Mouse (Mus musculus): ENCODE data around the gene Tnfaip3. TPM values are rescaled to one million over a fixed set of nuclear protein-coding genes. Genes with fewer than 3 reads are reported as not detected.

Tnfaip3 gene
- polyA plus RNA-seq, 1 experiment from 2014 or later, result 4.0 TPM

GRCm38 (mm10) chr10:18991057-18991456 is 24.4 kb downstream of the Tnfaip3 start:
- no peak overlapping the region for H3K4me3 ChIP-seq (ENCODE audit: low read length)
- no peaks in the 10 kb centered on the region for H3K4me1 ChIP-seq (ENCODE audit: control insufficient read depth, insufficient read depth, low read length)
- no peak overlapping the region for H3K27ac ChIP-seq (ENCODE audit: low read length)
- no peaks in the 10 kb centered on the region for H3K27me3 ChIP-seq (ENCODE audit: control insufficient read depth, insufficient read depth, low read length)
- no peaks in the 10 kb centered on the region for H3K9me3 ChIP-seq (replicated peaks; ENCODE audit: control insufficient read depth, low read length)
- H3K4me2 ChIP-seq (ENCODE audit: low read depth, low read length), result no peak overlapping the region
- H3K9ac ChIP-seq (ENCODE audit: low read length), result no peak overlapping the region
- WGBS, result 84% methylated on average over 4 of the region's 4 CpGs
- ATAC-seq (replicated peaks; ENCODE audit: extremely low read depth, insufficient read depth, low FRiP score), result no peak
- no peaks in the 10 kb centered on the region for H3K36me3 ChIP-seq (ENCODE audit: control insufficient read depth, insufficient read depth)

DNA sequence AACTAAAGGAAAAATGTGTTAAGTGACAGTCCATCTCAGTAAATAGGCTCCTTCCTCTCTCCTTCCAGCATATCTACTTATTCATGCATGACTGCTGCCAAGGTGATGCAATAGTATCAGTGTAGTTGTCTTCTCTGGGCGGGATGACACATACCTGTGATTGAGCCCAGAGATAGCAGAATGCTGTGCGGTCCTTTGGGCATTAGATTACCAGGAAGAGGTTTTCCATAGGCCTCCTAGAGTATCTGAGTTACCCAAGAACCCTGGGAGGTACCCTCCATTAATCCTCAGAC is 27.6 kb downstream of the Tnfaip3 start:
- Histone ChIP-seq H3K9ac (ENCODE audit: low read length) (no peak overlapping the region), H3K4me1 (ENCODE audit: control insufficient read depth, insufficient read depth, low read length) (no peaks in the 10 kb centered on the region), H3K27ac (ENCODE audit: low read length) (no peak overlapping the region), H3K4me3 (ENCODE audit: low read length) (no peak overlapping the region), H3K9me3 (replicated peaks; ENCODE audit: control insufficient read depth, low read length) (no peaks in the 10 kb centered on the region), H3K27me3 (ENCODE audit: control insufficient read depth, insufficient read depth, low read length) (no peaks in the 10 kb centered on the region), H3K4me2 (ENCODE audit: low read depth, low read length) (no peak overlapping the region), H3K36me3 (ENCODE audit: control insufficient read depth, insufficient read depth) (no peaks in the 10 kb centered on the region)
- 56% methylated on average over 2 of the region's 2 CpGs for WGBS
- ATAC-seq (replicated peaks; ENCODE audit: extremely low read depth, insufficient read depth, low FRiP score), result no peak

GRCm38 (mm10) chr10:18987046-18987906 is 28.2 kb downstream of the Tnfaip3 start:
- 30% methylated on average over 2 of the region's 2 CpGs for WGBS
- H3K9me3 ChIP-seq (replicated peaks; ENCODE audit: control insufficient read depth, low read length), result no peaks in the 10 kb centered on the region
- H3K4me1 ChIP-seq (ENCODE audit: control insufficient read depth, insufficient read depth, low read length), result no peaks in the 10 kb centered on the region
- no peak for ATAC-seq (replicated peaks; ENCODE audit: extremely low read depth, insufficient read depth, low FRiP score)
- H3K36me3 ChIP-seq (ENCODE audit: control insufficient read depth, insufficient read depth), result no peaks in the 10 kb centered on the region
- H3K9ac ChIP-seq (ENCODE audit: low read length), result no peak overlapping the region
- no peaks in the 10 kb centered on the region for H3K27me3 ChIP-seq (ENCODE audit: control insufficient read depth, insufficient read depth, low read length)
- H3K4me3 ChIP-seq (ENCODE audit: low read length), result no peak overlapping the region
- H3K4me2 ChIP-seq (ENCODE audit: low read depth, low read length), result no peak overlapping the region
- no peak overlapping the region for H3K27ac ChIP-seq (ENCODE audit: low read length)

- Histone ChIP-seq H3K9ac (ENCODE audit: low read length) (no peak overlapping the region), H3K27ac (ENCODE audit: low read length) (no peak overlapping the region), H3K27me3 (ENCODE audit: control insufficient read depth, insufficient read depth, low read length) (no peaks in the 10 kb centered on the region), H3K9me3 (replicated peaks; ENCODE audit: control insufficient read depth, low read length) (no peaks in the 10 kb centered on the region), H3K4me3 (ENCODE audit: low read length) (no peak overlapping the region), H3K36me3 (ENCODE audit: control insufficient read depth, insufficient read depth) (no peaks in the 10 kb centered on the region), H3K4me1 (ENCODE audit: control insufficient read depth, insufficient read depth, low read length) (no peaks in the 10 kb centered on the region), H3K4me2 (ENCODE audit: low read depth, low read length) (no peak overlapping the region)
- 82% methylated on average over 3 of the region's 3 CpGs for WGBS
- no peak for ATAC-seq (replicated peaks; ENCODE audit: extremely low read depth, insufficient read depth, low FRiP score)
Observed at GRCm38 (mm10) chr10:18985516-18985915, 29.9 kb downstream of the Tnfaip3 start.

DNA sequence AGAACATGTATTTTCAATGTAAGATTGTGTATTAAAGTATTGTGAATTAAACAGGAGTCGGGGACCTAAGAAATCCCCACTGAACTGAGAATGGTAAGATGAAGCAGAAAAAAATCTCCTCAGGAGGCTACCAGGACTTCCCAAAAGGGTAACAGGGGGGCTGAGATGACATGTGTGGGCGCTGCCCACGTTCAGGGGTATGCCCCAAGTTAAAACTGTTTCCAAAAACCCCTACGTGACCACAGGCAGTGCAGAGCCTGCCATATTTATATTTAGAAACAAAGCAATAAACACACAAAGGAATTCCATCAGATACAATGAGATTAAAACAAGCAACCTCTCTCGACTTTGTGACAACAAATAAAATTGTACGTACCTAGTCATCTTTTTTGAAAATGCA is 31.9 kb downstream of the Tnfaip3 start:
- no peak overlapping the region for H3K27ac ChIP-seq (ENCODE audit: low read length)
- H3K4me2 ChIP-seq (ENCODE audit: low read depth, low read length), result no peak overlapping the region
- H3K4me1 ChIP-seq (ENCODE audit: control insufficient read depth, insufficient read depth, low read length), result no peaks in the 10 kb centered on the region
- no peaks in the 10 kb centered on the region for H3K36me3 ChIP-seq (ENCODE audit: control insufficient read depth, insufficient read depth)
- no peak for ATAC-seq (replicated peaks; ENCODE audit: extremely low read depth, insufficient read depth, low FRiP score)
- no peaks in the 10 kb centered on the region for H3K9me3 ChIP-seq (replicated peaks; ENCODE audit: control insufficient read depth, low read length)
- 59% methylated on average over 6 of the region's 6 CpGs for WGBS
- H3K4me3 ChIP-seq (ENCODE audit: low read length), result no peak overlapping the region
- no peak overlapping the region for H3K9ac ChIP-seq (ENCODE audit: low read length)
- no peaks in the 10 kb centered on the region for H3K27me3 ChIP-seq (ENCODE audit: control insufficient read depth, insufficient read depth, low read length)

DNA sequence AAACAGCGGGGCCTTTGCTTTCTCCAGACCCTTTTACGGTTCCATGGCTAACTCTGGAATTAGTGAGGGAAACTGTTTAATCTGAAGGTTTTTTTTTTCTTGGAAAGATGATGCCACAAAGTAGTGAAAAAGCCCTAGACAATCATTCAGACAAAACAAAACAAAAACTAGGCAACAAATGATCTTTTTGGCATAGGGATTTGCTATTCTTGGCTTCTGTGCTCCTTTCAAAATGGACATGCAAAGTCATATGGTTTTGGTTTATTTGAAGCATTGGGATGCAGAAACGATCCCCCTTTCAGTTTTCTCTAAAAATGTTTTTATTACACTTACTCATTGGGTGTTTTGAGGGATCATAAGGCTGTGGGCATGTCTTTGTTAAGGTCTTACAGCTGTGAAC is 41.0 kb downstream of the Tnfaip3 start:
- H3K9me3 ChIP-seq (replicated peaks; ENCODE audit: control insufficient read depth, low read length), result no peaks in the 10 kb centered on the region

GRCm38 (mm10) chr10:18966893-18967292 is 48.6 kb downstream of the Tnfaip3 start:
- no peak overlapping the region for H3K4me2 ChIP-seq (ENCODE audit: low read depth, low read length)
- H3K4me3 ChIP-seq (ENCODE audit: low read length), result no peak overlapping the region
- H3K4me1 ChIP-seq (ENCODE audit: control insufficient read depth, insufficient read depth, low read length), result no peaks in the 10 kb centered on the region
- H3K27me3 ChIP-seq (ENCODE audit: control insufficient read depth, insufficient read depth, low read length), result no peaks in the 10 kb centered on the region
- H3K9ac ChIP-seq (ENCODE audit: low read length), result no peak overlapping the region
- H3K36me3 ChIP-seq (ENCODE audit: control insufficient read depth, insufficient read depth), result no peaks in the 10 kb centered on the region
- no peaks in the 10 kb centered on the region for H3K9me3 ChIP-seq (replicated peaks; ENCODE audit: control insufficient read depth, low read length)
- no peak for ATAC-seq (replicated peaks; ENCODE audit: extremely low read depth, insufficient read depth, low FRiP score)
- no peak overlapping the region for H3K27ac ChIP-seq (ENCODE audit: low read length)
- 84% methylated on average over 10 of the region's 10 CpGs for WGBS

More for the DNA sequence above, 41.0 kb downstream of the Tnfaip3 start:
- Histone ChIP-seq H3K4me1 (ENCODE audit: control insufficient read depth, insufficient read depth, low read length) (no peaks in the 10 kb centered on the region), H3K4me2 (ENCODE audit: low read depth, low read length) (no peak overlapping the region), H3K4me3 (ENCODE audit: low read length) (no peak overlapping the region), H3K27ac (ENCODE audit: low read length) (no peak overlapping the region), H3K36me3 (ENCODE audit: control insufficient read depth, insufficient read depth) (no peaks in the 10 kb centered on the region), H3K27me3 (ENCODE audit: control insufficient read depth, insufficient read depth, low read length) (no peaks in the 10 kb centered on the region), H3K9ac (ENCODE audit: low read length) (no peak overlapping the region)
- no peak for ATAC-seq (replicated peaks; ENCODE audit: extremely low read depth, insufficient read depth, low FRiP score)
- 70% methylated on average over 3 of the region's 3 CpGs for WGBS

GRCm38 (mm10) chr10:18965601-18966000 is 49.9 kb downstream of the Tnfaip3 start:
- ATAC-seq (replicated peaks; ENCODE audit: extremely low read depth, insufficient read depth, low FRiP score), result no peak
- H3K4me2 ChIP-seq (ENCODE audit: low read depth, low read length), result no peak overlapping the region
- 85% methylated on average over 4 of the region's 4 CpGs for WGBS
- no peaks in the 10 kb centered on the region for H3K27me3 ChIP-seq (ENCODE audit: control insufficient read depth, insufficient read depth, low read length)
- H3K4me3 ChIP-seq (ENCODE audit: low read length), result no peak overlapping the region
- H3K27ac ChIP-seq (ENCODE audit: low read length), result no peak overlapping the region
- no peak overlapping the region for H3K9ac ChIP-seq (ENCODE audit: low read length)
- no peaks in the 10 kb centered on the region for H3K36me3 ChIP-seq (ENCODE audit: control insufficient read depth, insufficient read depth)
- H3K4me1 ChIP-seq (ENCODE audit: control insufficient read depth, insufficient read depth, low read length), result no peaks in the 10 kb centered on the region
- H3K9me3 ChIP-seq (replicated peaks; ENCODE audit: control insufficient read depth, low read length), result no peaks in the 10 kb centered on the region

GRCm38 (mm10) chr10:18964856-18965255 is 50.6 kb downstream of the Tnfaip3 start:
- no peaks in the 10 kb centered on the region for H3K9me3 ChIP-seq (replicated peaks; ENCODE audit: control insufficient read depth, low read length)
- no peak overlapping the region for H3K27ac ChIP-seq (ENCODE audit: low read length)
- no peak overlapping the region for H3K4me2 ChIP-seq (ENCODE audit: low read depth, low read length)
- H3K4me3 ChIP-seq (ENCODE audit: low read length), result no peak overlapping the region
- WGBS, result 50% methylated on average over 7 of the region's 7 CpGs
- H3K9ac ChIP-seq (ENCODE audit: low read length), result no peak overlapping the region
- no peak; the same call in 1 of the 2 replicates for ATAC-seq (replicated peaks; ENCODE audit: extremely low read depth, insufficient read depth, low FRiP score)
- no peaks in the 10 kb centered on the region for H3K36me3 ChIP-seq (ENCODE audit: control insufficient read depth, insufficient read depth)
- H3K27me3 ChIP-seq (ENCODE audit: control insufficient read depth, insufficient read depth, low read length), result no peaks in the 10 kb centered on the region
- H3K4me1 ChIP-seq (ENCODE audit: control insufficient read depth, insufficient read depth, low read length), result no peaks in the 10 kb centered on the region

Data from heart, embryonic 16.5 days (tissue).